Mouse (Mus musculus) spleen, embryonic (tissue): ENCODE data around the gene Cpne6.

Experiments
- CTCF ChIA-PET: fragments of 350-600 bp; sonication (Branson Sonifier 250); formaldehyde crosslinking; loops from one replicate; lab custom pipeline; 2022; lab: Charles Lee

Gene Cpne6

DNA sequence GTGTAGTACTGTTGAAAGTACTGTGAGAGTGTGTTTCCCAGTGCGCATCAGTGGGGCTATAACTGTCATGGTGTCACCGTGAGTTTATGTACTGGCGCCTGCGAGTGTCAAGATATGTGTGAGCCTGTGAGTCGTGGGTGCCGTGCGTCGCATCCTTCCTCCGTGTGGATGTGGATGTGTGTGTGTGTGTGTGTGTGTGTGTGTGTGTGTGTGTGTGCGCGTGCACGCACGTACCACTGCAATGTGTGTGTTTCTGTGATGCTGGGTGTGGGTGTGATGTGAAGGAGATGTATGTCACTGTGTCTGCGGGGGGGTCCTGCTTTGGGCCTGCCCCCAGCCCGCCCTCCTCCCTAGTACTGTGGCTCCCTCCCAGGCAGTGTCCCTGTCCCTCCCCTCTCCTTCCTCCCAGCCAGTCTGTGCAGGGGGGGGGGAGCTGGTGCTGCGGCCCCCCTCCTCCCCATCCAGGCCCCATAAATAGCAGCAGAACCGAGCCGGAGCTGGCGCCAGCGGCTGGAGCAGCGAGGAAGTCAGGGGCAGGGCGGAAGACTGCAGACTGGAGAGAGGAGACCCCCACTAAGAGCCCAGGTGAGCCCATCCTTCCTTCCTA lies at the start of gene Cpne6:
TSS of gene Cpne6 (plus strand) at position 321 of the 607 bp plus-strand sequence.
- CTCF ChIA-PET = no interaction called here

GRCm38 (mm10) chr14:55461757-55462156 lies 48.5 kb upstream of the Cpne6 start:
- CTCF ChIA-PET = no interaction called here

GRCm38 (mm10) chr14:55466481-55466880 lies 43.8 kb upstream of the Cpne6 start:
- CTCF ChIA-PET = no interaction called here

- CTCF ChIA-PET = no interaction called here
Observed at GRCm38 (mm10) chr14:55467108-55467507, 43.1 kb upstream of the Cpne6 start.

GRCm38 (mm10) chr14:55468301-55468741 lies 41.9 kb upstream of the Cpne6 start:
- CTCF ChIA-PET = no interaction called here

GRCm38 (mm10) chr14:55469041-55469440 lies 41.2 kb upstream of the Cpne6 start:
- CTCF ChIA-PET = no interaction called here

- CTCF ChIA-PET = no interaction called here
Observed at GRCm38 (mm10) chr14:55469821-55470220, 40.4 kb upstream of the Cpne6 start.

DNA sequence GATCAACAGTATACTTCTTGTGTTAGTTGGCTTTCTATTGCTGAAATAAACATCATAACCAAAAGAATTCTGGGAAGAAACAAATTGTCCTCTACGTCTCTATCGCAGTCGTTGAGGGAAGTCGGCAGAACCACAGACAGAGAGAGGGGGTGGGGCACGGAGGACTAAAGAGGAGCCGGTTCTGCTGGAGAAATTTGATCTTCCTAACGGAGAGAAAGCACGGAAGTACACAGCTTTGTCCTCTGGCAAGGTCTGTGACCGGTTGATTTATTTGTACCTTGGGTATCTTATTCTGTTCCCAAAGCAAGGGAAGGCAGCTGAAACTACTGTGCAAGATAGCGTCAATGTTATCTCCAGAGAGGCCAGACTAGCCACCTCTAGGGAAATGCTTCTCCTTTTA lies 39.4 kb upstream of the Cpne6 start:
- CTCF ChIA-PET = no interaction called here

DNA sequence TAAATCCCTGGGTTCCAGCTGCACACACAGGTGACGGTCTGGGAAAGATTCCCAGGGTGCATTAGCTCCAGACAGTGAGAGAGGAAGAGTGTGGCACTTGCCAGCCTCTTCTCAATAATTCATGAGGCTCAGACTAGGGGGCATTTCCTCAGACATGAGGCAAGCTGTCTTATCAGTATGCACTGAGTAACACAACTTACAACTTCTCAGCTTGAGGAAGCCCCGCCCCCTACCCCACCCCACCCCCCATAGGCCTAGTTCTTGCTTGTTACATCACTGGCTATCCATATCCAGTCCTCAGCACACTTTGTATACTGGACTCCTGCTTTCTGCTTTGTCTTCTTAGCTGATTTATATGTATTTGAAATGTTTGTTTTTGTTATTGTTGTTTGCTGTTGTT lies 34.6 kb upstream of the Cpne6 start:
- CTCF ChIA-PET = no interaction called here

- CTCF ChIA-PET = no interaction called here
Observed at GRCm38 (mm10) chr14:55477421-55477820, 32.8 kb upstream of the Cpne6 start.

GRCm38 (mm10) chr14:55477829-55478228 lies 32.4 kb upstream of the Cpne6 start:
- CTCF ChIA-PET = interaction anchor here (0.6 kb wide), 1 partner anchor 371 kb away, joined by 3 read pairs; the partner anchor contains the start of gene Ap1g2

GRCm38 (mm10) chr14:55478651-55479599 lies 31.3 kb upstream of the Cpne6 start, which contains the start of gene Dhrs4:
Gene Dhrs4 (plus strand): TSS chr14:55478758.
- CTCF ChIA-PET = interaction anchor here (0.5 to 0.6 kb wide), 3 partner anchors 47 to 372 kb away, joined by 3 to 21 read pairs (median 5); partner anchors contain the start of gene Ap1g2

- CTCF ChIA-PET = interaction anchor here (0.6 kb wide), 1 partner anchor 368 kb away, joined by 21 read pairs; no protein-coding TSS in a partner anchor
Observed at GRCm38 (mm10) chr14:55479629-55480028, 30.6 kb upstream of the Cpne6 start.

GRCm38 (mm10) chr14:55484430-55485085 lies 25.7 kb upstream of the Cpne6 start:
- CTCF ChIA-PET = no interaction called here

GRCm38 (mm10) chr14:55486836-55487235 lies 23.4 kb upstream of the Cpne6 start:
- CTCF ChIA-PET = no interaction called here

DNA sequence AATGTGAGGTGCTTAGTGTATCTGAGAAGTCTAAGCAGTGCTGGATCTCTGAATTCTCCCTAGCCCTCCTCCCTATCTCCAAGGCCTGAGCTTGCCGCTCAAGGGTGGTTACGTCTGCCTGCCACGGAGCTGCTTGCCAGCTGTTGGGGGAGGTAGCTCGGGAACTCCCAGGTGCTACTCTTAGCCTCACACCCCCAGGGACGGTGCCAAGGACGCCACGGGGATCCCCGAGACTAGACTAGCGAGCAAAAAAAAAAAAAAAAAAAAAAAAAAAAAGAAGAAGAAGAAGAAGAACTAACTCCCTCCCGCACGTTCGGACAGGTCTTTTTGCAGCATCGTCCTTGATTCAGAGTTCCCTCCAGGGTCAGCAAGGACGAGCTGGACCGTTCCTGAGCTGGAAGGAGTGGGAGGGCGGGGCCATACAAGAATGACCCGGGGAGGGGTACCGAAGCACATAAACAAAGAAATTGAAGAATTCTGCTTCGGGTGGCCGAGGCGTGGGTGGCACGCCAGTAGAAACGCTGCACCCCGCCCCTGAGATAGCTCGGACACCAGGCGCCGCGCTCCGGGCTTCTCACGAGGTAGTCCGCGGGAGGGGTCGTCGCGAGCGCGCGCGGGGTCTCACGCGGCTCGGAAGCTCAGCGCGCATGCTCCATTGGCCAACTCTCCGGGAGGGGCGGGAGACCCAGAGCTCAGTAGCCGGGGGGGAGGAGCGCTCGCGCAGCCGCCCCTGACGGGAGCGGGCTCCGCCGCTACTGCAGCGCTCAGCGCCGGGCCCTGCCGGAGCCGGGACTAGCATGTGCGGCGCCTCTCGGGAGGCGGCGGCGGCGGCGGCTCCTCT lies 19.7 kb upstream of the Cpne6 start, which contains the start of gene Carmil3:
TSS of gene Carmil3 (plus strand) at position 291 of the 841 bp plus-strand sequence.
- CTCF ChIA-PET = interaction anchor here (0.7 kb wide), 1 partner anchor 95 kb away, joined by 7 read pairs; the partner anchor contains the start of gene Emc9

GRCm38 (mm10) chr14:55491291-55491833 lies 18.9 kb upstream of the Cpne6 start:
- CTCF ChIA-PET = no interaction called here

- CTCF ChIA-PET = interaction anchor here (0.5 kb wide), 1 partner anchor 13 kb away, joined by 5 read pairs; no protein-coding TSS in a partner anchor
Observed at GRCm38 (mm10) chr14:55492103-55492502, 18.1 kb upstream of the Cpne6 start.

DNA sequence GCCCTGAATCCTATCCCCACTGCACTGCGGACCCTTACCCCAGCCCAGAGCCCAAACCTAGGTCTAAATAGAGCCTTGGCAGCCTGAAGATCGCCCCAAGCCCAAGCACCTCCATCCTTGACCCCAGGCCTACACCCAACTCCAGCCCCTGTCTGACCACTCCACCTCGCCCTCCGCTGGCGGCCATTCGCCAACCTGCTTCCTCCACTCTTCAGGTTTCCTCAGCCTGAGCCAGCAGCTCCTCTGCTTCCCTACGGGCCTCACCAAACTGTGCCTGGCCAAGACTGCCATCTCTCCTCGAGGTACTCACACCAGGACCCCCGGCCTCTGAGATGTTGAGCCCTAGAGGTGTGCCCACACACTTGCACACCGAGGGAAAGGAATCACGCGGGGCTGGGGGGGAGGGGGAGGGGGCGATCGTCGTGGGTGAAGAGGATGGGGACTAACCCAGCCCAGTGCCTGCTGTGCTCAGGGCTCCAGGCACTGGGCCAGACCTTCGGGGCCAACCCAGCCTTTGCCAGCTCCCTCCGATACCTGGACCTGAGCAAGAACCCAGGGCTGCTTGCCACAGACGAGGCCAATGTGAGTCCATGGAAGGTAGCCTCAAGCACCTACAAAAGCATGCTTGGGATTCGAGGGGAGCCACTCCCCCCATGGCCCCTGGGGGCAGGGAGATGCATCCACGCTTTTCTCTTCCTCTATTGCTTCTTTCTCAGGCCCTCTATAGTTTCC lies 14.6 kb upstream of the Cpne6 start:
- CTCF ChIA-PET = interaction anchor here (0.8 kb wide), 1 partner anchor 62 kb away, joined by 3 read pairs; no protein-coding TSS in a partner anchor
